Mouse (Mus musculus): ENCODE measurements around the gene Arhgap24. TPM values are rescaled to one million over a fixed set of nuclear protein-coding genes. Genes with fewer than 3 reads are reported as not detected.
A peak's percentile ranks its signal among the peaks of the same experiment; 100 is the strongest.

Arhgap24 gene
- polyA plus RNA-seq, 1 experiment from 2014 or later: 3.6 TPM

- H3K9me3 ChIP-seq (replicated peaks; ENCODE audit: control insufficient read depth, low read length): no peaks in the 10 kb centered on the region
- no peaks in the 10 kb centered on the region for H3K36me3 ChIP-seq (ENCODE audit: control insufficient read depth, insufficient read depth)
- 0 out of 2 replicates have a peak, but pooled peaks have one; percentile 32 for ATAC-seq (ENCODE audit: low read depth)
- no peak overlapping the region for H3K4me2 ChIP-seq (ENCODE audit: low read depth, low read length)
- no peak overlapping the region for H3K9ac ChIP-seq (ENCODE audit: low read depth, low read length)
- no peak overlapping the region for H3K27ac ChIP-seq (ENCODE audit: low read length)
- H3K27me3 ChIP-seq (ENCODE audit: control insufficient read depth, insufficient read depth, low read depth, low read length): no peaks in the 10 kb centered on the region
- no peaks in the 10 kb centered on the region for H3K4me1 ChIP-seq (ENCODE audit: control insufficient read depth, low read depth, low read length)
- WGBS (ENCODE audit: insufficient replicate concordance): 48% methylated on average over 8 of the region's 8 CpGs
- H3K4me3 ChIP-seq (ENCODE audit: low read depth, low read length): no peak overlapping the region
Observed at GRCm38 (mm10) chr5:102719368-102719972, 238.3 kb downstream of the Arhgap24 start.

- ATAC-seq (ENCODE audit: low read depth): no peak
- Histone ChIP-seq H3K9ac (ENCODE audit: low read depth, low read length) (no peak overlapping the region), H3K9me3 (replicated peaks; ENCODE audit: control insufficient read depth, low read length) (no peaks in the 10 kb centered on the region), H3K36me3 (ENCODE audit: control insufficient read depth, insufficient read depth) (no peaks in the 10 kb centered on the region), H3K4me2 (ENCODE audit: low read depth, low read length) (no peak overlapping the region), H3K27me3 (ENCODE audit: control insufficient read depth, insufficient read depth, low read depth, low read length) (no peaks in the 10 kb centered on the region), H3K4me3 (ENCODE audit: low read depth, low read length) (no peak overlapping the region), H3K4me1 (ENCODE audit: control insufficient read depth, low read depth, low read length) (no peaks in the 10 kb centered on the region), H3K27ac (ENCODE audit: low read length) (no peak overlapping the region)
- 61% methylated on average over 3 of the region's 3 CpGs for WGBS (ENCODE audit: insufficient replicate concordance)
Observed at GRCm38 (mm10) chr5:102723558-102723957, 242.4 kb downstream of the Arhgap24 start.

DNA sequence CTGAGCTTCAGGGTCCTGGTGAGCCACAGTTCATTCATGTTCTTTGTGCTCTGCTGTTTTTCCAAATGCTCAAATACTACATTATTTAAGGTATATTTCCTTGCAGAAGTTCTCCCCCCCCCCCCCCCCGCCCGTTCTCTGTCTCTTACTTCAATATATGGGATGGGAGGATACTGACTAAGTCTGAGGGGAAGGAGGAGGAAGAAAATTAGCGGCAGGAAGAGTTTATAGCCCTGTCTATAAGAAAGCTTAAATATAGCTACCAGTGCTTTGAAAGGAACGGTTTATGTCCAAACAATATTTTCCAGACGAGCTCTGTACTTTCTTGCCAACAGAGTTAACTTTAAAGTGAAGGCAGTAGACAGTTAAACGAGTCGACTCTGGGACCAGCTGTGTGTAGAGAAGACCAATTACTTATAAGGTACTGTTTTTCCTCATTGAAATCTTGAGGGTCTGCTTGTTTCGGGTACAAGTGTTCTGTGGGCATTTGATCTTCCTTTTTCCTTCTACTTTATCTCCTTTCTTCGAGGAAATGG is 243.7 kb downstream of the Arhgap24 start:
- H3K36me3 ChIP-seq (ENCODE audit: control insufficient read depth, insufficient read depth): no peaks in the 10 kb centered on the region
- no peaks in the 10 kb centered on the region for H3K27me3 ChIP-seq (ENCODE audit: control insufficient read depth, insufficient read depth, low read depth, low read length)
- H3K4me2 ChIP-seq (ENCODE audit: low read depth, low read length): no peak overlapping the region
- no peaks in the 10 kb centered on the region for H3K9me3 ChIP-seq (replicated peaks; ENCODE audit: control insufficient read depth, low read length)
- no peak for ATAC-seq (ENCODE audit: low read depth)
- no peak overlapping the region for H3K9ac ChIP-seq (ENCODE audit: low read depth, low read length)
- no peak overlapping the region for H3K27ac ChIP-seq (ENCODE audit: low read length)
- H3K4me1 ChIP-seq (ENCODE audit: control insufficient read depth, low read depth, low read length): no peaks in the 10 kb centered on the region
- H3K4me3 ChIP-seq (ENCODE audit: low read depth, low read length): no peak overlapping the region
- 29% methylated on average over 8 of the region's 9 CpGs for WGBS (ENCODE audit: insufficient replicate concordance)

GRCm38 (mm10) chr5:102725365-102725764 is 244.2 kb downstream of the Arhgap24 start:
- Histone ChIP-seq H3K4me1 (ENCODE audit: control insufficient read depth, low read depth, low read length) (no peaks in the 10 kb centered on the region), H3K4me3 (ENCODE audit: low read depth, low read length) (no peak overlapping the region), H3K36me3 (ENCODE audit: control insufficient read depth, insufficient read depth) (no peaks in the 10 kb centered on the region), H3K27ac (ENCODE audit: low read length) (no peak overlapping the region), H3K9me3 (replicated peaks; ENCODE audit: control insufficient read depth, low read length) (no peaks in the 10 kb centered on the region), H3K9ac (ENCODE audit: low read depth, low read length) (no peak overlapping the region), H3K27me3 (ENCODE audit: control insufficient read depth, insufficient read depth, low read depth, low read length) (no peaks in the 10 kb centered on the region), H3K4me2 (ENCODE audit: low read depth, low read length) (no peak overlapping the region)
- no peak for ATAC-seq (ENCODE audit: low read depth)
- 51% methylated on average over 6 of the region's 6 CpGs for WGBS (ENCODE audit: insufficient replicate concordance)

DNA sequence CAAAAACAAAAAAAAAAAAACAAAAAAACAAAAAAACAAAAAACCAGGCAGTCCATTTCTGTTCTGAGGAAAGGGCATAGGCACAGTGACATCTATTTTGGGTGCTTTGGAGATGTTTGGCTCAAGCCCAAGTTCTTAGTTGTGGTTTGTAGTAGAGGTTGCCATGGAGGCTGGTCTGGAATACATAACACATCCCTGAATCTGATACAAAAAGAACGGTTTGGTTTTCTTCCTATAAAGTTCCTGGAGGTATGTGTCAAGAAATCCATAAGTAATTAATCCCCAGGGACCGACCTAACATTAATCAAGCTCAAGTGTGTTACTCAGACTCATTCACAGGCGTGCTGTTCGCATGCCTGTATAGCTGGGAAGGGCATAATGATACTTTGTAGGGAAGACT is 245.8 kb downstream of the Arhgap24 start:
- Histone ChIP-seq H3K9me3 (replicated peaks; ENCODE audit: control insufficient read depth, low read length) (no peaks in the 10 kb centered on the region), H3K4me2 (ENCODE audit: low read depth, low read length) (no peak overlapping the region), H3K9ac (ENCODE audit: low read depth, low read length) (no peak overlapping the region), H3K27me3 (ENCODE audit: control insufficient read depth, insufficient read depth, low read depth, low read length) (no peaks in the 10 kb centered on the region), H3K27ac (ENCODE audit: low read length) (no peak overlapping the region), H3K36me3 (ENCODE audit: control insufficient read depth, insufficient read depth) (no peaks in the 10 kb centered on the region), H3K4me3 (ENCODE audit: low read depth, low read length) (no peak overlapping the region), H3K4me1 (ENCODE audit: control insufficient read depth, low read depth, low read length) (no peaks in the 10 kb centered on the region)
- ATAC-seq (ENCODE audit: low read depth): no peak
- 62% methylated on average over 4 of the region's 4 CpGs for WGBS (ENCODE audit: insufficient replicate concordance)

DNA sequence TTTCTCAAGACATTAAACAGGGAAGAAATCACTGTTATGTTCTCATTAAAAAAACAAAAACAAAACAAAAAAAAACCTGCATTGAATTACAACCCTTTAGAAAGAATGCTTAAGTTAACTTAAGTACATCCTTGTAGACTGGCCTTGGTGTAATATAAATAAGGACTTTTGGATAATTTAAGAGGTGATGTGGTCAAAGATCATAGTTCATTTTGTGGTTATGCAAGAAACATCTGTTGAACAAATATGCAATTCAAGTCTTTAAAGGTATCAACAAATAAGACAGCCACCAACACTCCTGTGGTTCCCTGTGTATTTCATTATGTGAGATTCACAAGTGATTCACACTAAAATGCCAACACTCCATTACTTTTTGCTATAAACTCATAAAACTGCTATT is 247.3 kb downstream of the Arhgap24 start:
- Histone ChIP-seq H3K36me3 (ENCODE audit: control insufficient read depth, insufficient read depth) (no peaks in the 10 kb centered on the region), H3K9ac (ENCODE audit: low read depth, low read length) (no peak overlapping the region), H3K9me3 (replicated peaks; ENCODE audit: control insufficient read depth, low read length) (no peaks in the 10 kb centered on the region), H3K4me1 (ENCODE audit: control insufficient read depth, low read depth, low read length) (no peaks in the 10 kb centered on the region), H3K4me3 (ENCODE audit: low read depth, low read length) (no peak overlapping the region), H3K4me2 (ENCODE audit: low read depth, low read length) (no peak overlapping the region), H3K27ac (ENCODE audit: low read length) (no peak overlapping the region), H3K27me3 (ENCODE audit: control insufficient read depth, insufficient read depth, low read depth, low read length) (no peaks in the 10 kb centered on the region)
- ATAC-seq (ENCODE audit: low read depth): no peak

DNA sequence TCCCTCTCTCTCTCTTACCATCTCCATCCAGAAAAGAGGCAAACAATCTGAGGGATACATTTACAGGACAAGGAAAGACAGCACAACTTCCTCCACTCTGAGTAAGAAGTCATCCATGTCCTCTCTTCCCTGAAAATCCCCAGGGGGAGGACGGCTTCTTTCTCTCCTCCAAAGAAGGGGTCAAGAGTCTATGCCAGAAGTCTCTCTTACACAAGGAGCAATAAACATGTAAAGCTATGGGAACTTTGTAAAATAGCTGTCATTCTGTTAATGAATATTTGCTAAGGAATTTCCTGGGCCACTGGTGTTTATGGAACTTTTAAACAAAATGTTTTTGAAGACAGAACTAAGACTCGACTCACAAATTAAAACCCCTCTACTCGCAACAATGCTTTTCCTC is 248.3 kb downstream of the Arhgap24 start:
- Histone ChIP-seq H3K9me3 (replicated peaks; ENCODE audit: control insufficient read depth, low read length) (no peaks in the 10 kb centered on the region), H3K27me3 (ENCODE audit: control insufficient read depth, insufficient read depth, low read depth, low read length) (no peaks in the 10 kb centered on the region), H3K36me3 (ENCODE audit: control insufficient read depth, insufficient read depth) (no peaks in the 10 kb centered on the region), H3K4me2 (ENCODE audit: low read depth, low read length) (no peak overlapping the region), H3K27ac (ENCODE audit: low read length) (no peak overlapping the region), H3K4me3 (ENCODE audit: low read depth, low read length) (no peak overlapping the region), H3K4me1 (ENCODE audit: control insufficient read depth, low read depth, low read length) (no peaks in the 10 kb centered on the region), H3K9ac (ENCODE audit: low read depth, low read length) (no peak overlapping the region)
- 67% methylated on average over 3 of the region's 3 CpGs for WGBS (ENCODE audit: insufficient replicate concordance)
- ATAC-seq (ENCODE audit: low read depth): no peak

DNA sequence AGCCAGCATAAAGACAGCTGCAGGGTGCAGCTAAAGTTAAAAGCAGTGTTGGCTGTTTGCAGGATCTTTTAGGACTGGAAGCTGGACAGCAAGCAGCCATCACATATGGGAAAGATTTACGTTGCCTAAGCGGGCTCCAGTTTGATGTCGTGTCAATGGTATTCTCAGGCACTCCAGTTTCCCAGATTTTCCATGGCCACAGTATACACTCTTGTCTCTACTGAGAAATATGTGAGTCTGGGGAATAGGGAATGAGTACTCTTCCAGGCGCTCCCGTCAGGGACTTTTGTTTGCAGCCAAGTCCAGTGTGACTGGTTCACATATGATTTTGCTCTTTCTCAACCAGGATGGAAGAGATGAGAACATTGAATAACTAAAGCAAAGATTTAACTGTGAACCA is 254.9 kb downstream of the Arhgap24 start:
- WGBS (ENCODE audit: insufficient replicate concordance): 69% methylated on average over 5 of the region's 5 CpGs
- no peaks in the 10 kb centered on the region for H3K27me3 ChIP-seq (ENCODE audit: control insufficient read depth, insufficient read depth, low read depth, low read length)
- H3K4me2 ChIP-seq (ENCODE audit: low read depth, low read length): no peak overlapping the region
- H3K9me3 ChIP-seq (replicated peaks; ENCODE audit: control insufficient read depth, low read length): no peaks in the 10 kb centered on the region
- no peak overlapping the region for H3K27ac ChIP-seq (ENCODE audit: low read length)
- no peak for ATAC-seq (ENCODE audit: low read depth)
- no peak overlapping the region for H3K9ac ChIP-seq (ENCODE audit: low read depth, low read length)
- H3K4me3 ChIP-seq (ENCODE audit: low read depth, low read length): no peak overlapping the region
- no peaks in the 10 kb centered on the region for H3K4me1 ChIP-seq (ENCODE audit: control insufficient read depth, low read depth, low read length)
- no peaks in the 10 kb centered on the region for H3K36me3 ChIP-seq (ENCODE audit: control insufficient read depth, insufficient read depth)

- Histone ChIP-seq H3K4me3 (ENCODE audit: low read depth, low read length) (no peak overlapping the region), H3K4me2 (ENCODE audit: low read depth, low read length) (no peak overlapping the region), H3K27me3 (ENCODE audit: control insufficient read depth, insufficient read depth, low read depth, low read length) (no peaks in the 10 kb centered on the region), H3K4me1 (ENCODE audit: control insufficient read depth, low read depth, low read length) (no peaks in the 10 kb centered on the region), H3K27ac (ENCODE audit: low read length) (no peak overlapping the region), H3K36me3 (ENCODE audit: control insufficient read depth, insufficient read depth) (no peaks in the 10 kb centered on the region), H3K9ac (ENCODE audit: low read depth, low read length) (no peak overlapping the region), H3K9me3 (replicated peaks; ENCODE audit: control insufficient read depth, low read length) (no peaks in the 10 kb centered on the region)
- ATAC-seq (ENCODE audit: low read depth): no peak
- 47% methylated on average over 5 of the region's 5 CpGs for WGBS (ENCODE audit: insufficient replicate concordance)
Observed at GRCm38 (mm10) chr5:102742554-102743255, 261.5 kb downstream of the Arhgap24 start.
